Mouse (Mus musculus) Muller cell, postnatal 12 days (primary cell): ENCODE measurements at regions not wholly inside any gene's neighbourhood (a gene's known extent, or its start where the extent isn't known, plus 50 kb on each side); places are given as distances from the start of the nearest gene placed in this dataset.

Source experiments
- DNase-seq: peaks from one replicate; pipeline ENCODE4 v3.0.0-alpha.2; 2015; ENCODE audit errors: inconsistent ontology term

GRCm38 (mm10) chr16:31598409-31598988 is 64.7 kb upstream of the Dlg1 start:
- DNase-seq, result peak; percentile 92

- DNase-seq, result no peak
Observed at GRCm38 (mm10) chr16:31598989-31599421, 64.2 kb upstream of the Dlg1 start.

- DNase-seq, result no peak
Observed at GRCm38 (mm10) chr16:31601278-31601677, 62.0 kb upstream of the Dlg1 start.

DNA sequence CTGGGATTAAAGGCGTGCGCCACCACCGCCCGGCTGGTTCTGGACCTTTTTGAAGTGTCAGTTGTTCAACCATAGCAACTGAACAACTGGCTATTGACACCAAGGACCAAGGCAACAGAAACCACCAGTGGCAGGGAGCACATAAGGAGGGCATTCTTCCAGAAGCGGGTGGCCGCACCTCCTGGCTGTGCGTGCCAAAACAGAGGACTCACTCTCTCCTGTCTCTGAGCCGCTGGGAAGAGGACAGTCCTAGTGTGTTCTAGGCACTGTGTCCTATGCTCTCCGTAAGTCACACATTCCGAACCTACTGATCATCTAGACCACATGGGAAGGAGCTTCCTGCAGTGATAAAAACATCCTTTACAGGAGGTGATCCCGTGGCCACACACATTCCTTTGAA is 60.1 kb upstream of the Dlg1 start:
- DNase-seq, result peak; percentile 65

GRCm38 (mm10) chr16:31606389-31607177 is 56.7 kb upstream of the Dlg1 start:
- no peak for DNase-seq

DNA sequence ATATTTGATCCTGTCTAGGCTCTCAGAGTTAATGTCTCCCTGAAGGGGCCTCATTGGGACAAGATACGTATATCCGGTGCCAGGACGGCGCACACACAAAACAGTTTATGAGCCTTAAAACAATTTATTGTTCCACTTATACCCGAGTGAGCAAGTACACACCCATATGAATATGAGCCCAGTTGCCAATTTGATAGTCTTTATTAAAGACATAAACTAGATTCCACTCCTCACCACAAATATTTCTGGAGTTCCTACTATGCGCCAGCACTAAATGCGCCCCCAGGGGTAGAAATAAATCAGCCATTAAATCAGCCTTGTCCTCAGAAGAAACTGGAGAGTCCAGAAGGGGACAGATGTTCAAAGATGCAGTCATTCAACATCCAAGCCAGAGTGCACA is 54.3 kb upstream of the Dlg1 start:
- DNase-seq, result peak; percentile 73

DNA sequence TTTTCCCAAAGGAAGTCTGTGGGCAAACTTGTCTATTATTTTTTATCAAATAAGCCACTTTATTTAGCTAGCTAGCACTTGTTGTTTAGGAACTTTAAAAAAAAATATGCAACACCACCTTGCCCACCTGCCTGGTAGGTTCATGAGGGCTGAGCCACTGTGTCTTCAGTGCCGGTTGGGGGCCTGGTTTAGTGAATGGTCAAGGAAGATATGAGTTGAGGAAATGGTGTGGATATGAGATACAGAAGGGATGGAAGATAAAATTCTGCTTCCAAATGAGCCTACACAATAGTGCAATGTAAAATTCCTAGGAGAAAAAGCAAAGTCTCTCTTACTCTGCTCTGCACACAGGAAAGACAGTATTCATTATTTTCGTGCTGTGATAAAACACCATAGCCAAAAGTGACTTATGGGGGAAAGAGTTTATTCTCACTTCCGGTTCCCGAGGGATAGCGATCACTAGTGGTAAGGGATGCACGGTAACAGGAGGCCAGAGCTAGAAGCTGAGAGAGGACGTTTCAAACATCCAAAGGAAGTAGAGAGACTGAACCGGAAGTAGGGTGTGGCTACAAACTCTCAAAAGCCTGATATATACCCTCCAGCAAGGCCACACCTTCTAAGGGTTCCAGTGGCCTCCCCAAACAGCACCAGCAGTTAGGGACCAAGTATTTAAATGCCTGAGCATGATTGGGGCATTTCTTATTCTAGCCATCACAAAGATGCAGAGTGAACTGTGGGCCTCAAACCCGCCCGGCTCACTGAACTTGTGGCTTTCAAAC is 53.7 kb upstream of the Dlg1 start:
- no peak for DNase-seq
